Mouse (Mus musculus) spleen, adult 2 months (tissue): ENCODE results near the gene Hist2h2aa1. TPM values are rescaled to one million over a fixed set of nuclear protein-coding genes. Genes with fewer than 3 reads are reported as not detected.
"Not testable (repeated sequence)": the region's sequence is repeated elsewhere in the genome, so short reads cannot be mapped to it uniquely, and the experiment has no call there.

Experiments
- DNase-seq, 2 experiments: peaks; one replicate each; pipeline versions ENCODE4 v3.0.0 to v3.0.0-alpha.2; 2012 to 2021; ENCODE audit warnings: low spot score in 2 of 2, low read depth in 1 of 2
- H3K27ac ChIP-seq: fragments of 200-500 bp; 2 replicates; pipeline ENCODE4 v1.5.1; 2012; ENCODE audit warnings: low read length, inconsistent platforms; ENCODE audit not compliant: insufficient read depth
- H3K27me3 ChIP-seq: fragments of 200-500 bp; 2 replicates; pipeline ENCODE4 v1.6.1; 2012; ENCODE audit warnings: mild to moderate bottlenecking, moderate library complexity, low read length, inconsistent platforms; ENCODE audit not compliant: control insufficient read depth, insufficient read depth
- H3K36me3 ChIP-seq: fragments of 200-500 bp; 2 replicates; pipeline ENCODE4 v1.6.1; 2012; ENCODE audit warnings: mild to moderate bottlenecking, low read length, inconsistent platforms; ENCODE audit not compliant: control insufficient read depth, insufficient read depth
- H3K4me1 ChIP-seq: fragments of 200-500 bp; 2 replicates; pipeline ENCODE4 v1.6.1; 2011; ENCODE audit warnings: inconsistent platforms; ENCODE audit not compliant: control insufficient read depth, insufficient read depth, insufficient read length
- H3K4me3 ChIP-seq: fragments of 200-500 bp; 2 replicates; pipeline ENCODE4 v1.5.1; 2011; ENCODE audit warnings: mild to moderate bottlenecking, inconsistent platforms; ENCODE audit not compliant: insufficient read depth, insufficient read length; ENCODE audit errors: extremely low read depth
- CTCF ChIP-seq: fragments of 200-500 bp; IDR thresholded peaks from 2 replicates; pipeline ENCODE4 v1.5.1; 2011; ENCODE audit warnings: mild to moderate bottlenecking, inconsistent platforms; ENCODE audit not compliant: insufficient read depth, insufficient read length, insufficient replicate concordance; ENCODE audit errors: extremely low read depth
- POLR2A ChIP-seq: fragments of 200-500 bp; IDR thresholded peaks from 2 replicates; pipeline ENCODE4 v1.6.1; 2011; ENCODE audit warnings: low read depth, low read length, inconsistent platforms
- WGBS: fragments of 180-500 bp; shearing (Covaris S2); methylation state at CpG from one replicate; pipeline ENCODE4 v1.1.7; 2018; 5-methylcytosine and 5-hydroxymethylcytosine counted together
- polyA plus RNA-seq: library from polyadenylated mRNA; depleted of rRNA; stranded (reverse); fragments of >200 nt; gene quantifications from 2 replicates; pipeline ENCODE4 v1.2.3, GENCODE M21; 2012

Gene Hist2h2aa1
- polyA plus RNA-seq, 1 experiment = 95.6 TPM

DNA sequence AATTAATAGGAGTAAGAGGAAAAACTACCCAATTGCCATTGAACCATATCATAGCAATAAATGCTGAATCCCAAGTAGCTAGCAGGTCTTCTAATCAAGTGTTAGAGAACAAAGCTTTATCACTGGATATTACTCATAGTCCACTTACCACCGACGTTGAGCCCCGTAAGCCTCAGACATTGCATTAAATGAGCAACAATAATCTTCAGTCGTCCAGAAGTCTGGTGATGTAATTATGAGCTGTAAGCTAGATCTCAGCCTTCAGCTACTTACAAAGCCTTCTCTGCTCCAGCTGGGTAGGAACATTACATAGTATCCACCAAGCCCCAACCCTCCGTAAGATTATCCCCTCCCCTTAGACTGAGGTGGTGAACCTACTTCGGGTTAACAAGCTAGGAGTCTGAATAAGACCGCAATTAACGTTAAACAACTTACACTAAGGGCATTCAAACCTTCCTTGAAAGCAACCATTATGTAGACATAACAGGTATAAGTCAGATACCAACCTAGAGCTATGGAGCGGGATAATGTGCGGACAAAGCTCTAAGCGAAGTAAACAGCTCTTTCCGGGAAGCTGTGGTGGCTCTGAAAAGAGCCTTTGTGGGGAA, 7.3 kb upstream of the Hist2h2aa1 start:
- H3K27me3 ChIP-seq = no peaks in the 10 kb centered on the region
- H3K4me3 ChIP-seq = no peak overlapping the region
- H3K36me3 ChIP-seq = no peaks in the 10 kb centered on the region
- WGBS = 6% methylated on average over 12 of the region's 12 CpGs
- no peak overlapping the region for H3K27ac ChIP-seq
- DNase-seq = no peak
- TF ChIP-seq CTCF = no peak
- TF ChIP-seq POLR2A = no peak
- H3K4me1 ChIP-seq = peaks cover 2% of the 10 kb centered on the region; the same call in 1 of the 2 replicates

DNA sequence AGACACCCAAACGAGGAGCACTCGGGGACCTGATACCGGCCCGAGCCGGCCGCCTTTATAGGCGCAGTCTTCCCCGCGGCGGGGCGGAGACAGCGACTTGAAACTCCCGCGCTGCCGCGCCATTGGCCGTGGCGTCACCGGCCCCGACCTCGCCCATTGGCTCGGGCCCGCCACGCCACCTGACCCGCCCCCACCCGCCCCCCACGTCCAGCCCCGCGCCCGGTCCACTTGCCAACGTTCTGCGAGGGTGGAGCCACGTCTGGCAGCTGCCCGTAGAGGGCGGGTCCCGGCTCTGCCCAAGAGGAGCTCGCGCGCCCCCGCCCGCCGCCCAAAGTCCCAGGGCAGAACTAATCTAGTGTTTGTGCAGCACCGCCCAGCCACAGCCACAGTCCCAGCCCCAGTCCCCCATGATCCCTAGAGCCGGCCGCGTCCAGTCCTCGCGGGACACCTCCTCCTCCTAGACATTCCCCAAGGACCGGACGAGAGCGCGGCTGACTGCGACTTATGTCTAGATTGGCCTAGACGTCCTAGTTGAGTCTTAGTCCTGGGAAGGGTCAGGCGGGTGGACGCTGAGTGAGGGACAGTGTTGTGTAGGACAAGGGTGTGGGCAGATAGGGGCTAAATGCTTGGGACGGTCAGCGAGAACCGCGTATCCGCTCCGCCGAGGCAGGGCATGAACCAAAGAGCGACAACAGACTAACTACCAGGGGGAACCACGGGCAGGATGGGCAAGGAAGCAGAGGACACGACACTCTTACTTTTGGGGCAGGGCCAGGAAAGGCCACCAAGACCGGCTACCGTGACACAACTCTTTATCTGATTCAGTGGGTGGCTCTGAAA, 6.1 kb upstream of the Hist2h2aa1 start, which contains the start of gene Hist2h3c2:
Gene Hist2h3c2, minus strand, starts transcription at position 174 of the 840 bp plus-strand sequence.
- H3K4me1 ChIP-seq, H3K36me3 ChIP-seq, DNase-seq, H3K27me3 ChIP-seq: not testable (repeated sequence)
- peak within 1 kb of the TSS; percentile 65 for H3K4me3 ChIP-seq
- WGBS = 0% methylated on average over 12 of the region's 68 CpGs
- H3K27ac ChIP-seq = peak within 1 kb of the TSS; percentile 82

GRCm38 (mm10) chr3:96239949-96240798, 5.1 kb upstream of the Hist2h2aa1 start, which contains the start of gene Hist2h2aa2:
TSS of gene Hist2h2aa2 (minus strand) at chr3:96240276.
- H3K27me3 ChIP-seq, H3K4me1 ChIP-seq, H3K36me3 ChIP-seq: not testable (repeated sequence)
- Histone ChIP-seq H3K27ac (peak within 1 kb of the TSS; percentile 94), H3K4me3 (peak within 1 kb of the TSS; percentile 65)
- WGBS = 3% methylated on average over 45 of the region's 85 CpGs
- peak in 1 of 2 experiments; percentile 92 for DNase-seq

GRCm38 (mm10) chr3:96240799-96241197, 4.5 kb upstream of the Hist2h2aa1 start:
- H3K27me3 ChIP-seq = no peaks in the 10 kb centered on the region
- H3K4me3 ChIP-seq = no peak overlapping the region; the same call in 1 of the 2 replicates
- 87% methylated on average over 9 of the region's 9 CpGs for WGBS
- H3K4me1 ChIP-seq = peaks cover 9% of the 10 kb centered on the region; the same call in 1 of the 2 replicates
- H3K36me3 ChIP-seq = no peaks in the 10 kb centered on the region
- H3K27ac ChIP-seq = peak overlapping the region; percentile 74
- DNase-seq = no peak
- no peak for TF ChIP-seq CTCF
- TF ChIP-seq POLR2A = no peak

- no peak for DNase-seq
- Histone ChIP-seq H3K36me3 (no peaks in the 10 kb centered on the region), H3K27me3 (no peaks in the 10 kb centered on the region), H3K4me3 (no peak overlapping the region; the same call in 1 of the 2 replicates), H3K27ac (peak overlapping the region; percentile 98), H3K4me1 (peaks cover 9% of the 10 kb centered on the region; the same call in 1 of the 2 replicates)
- TF ChIP-seq POLR2A (no peak), CTCF (no peak)
- 64% methylated on average over 7 of the region's 7 CpGs for WGBS
Observed at GRCm38 (mm10) chr3:96243921-96244572, 1.2 kb upstream of the Hist2h2aa1 start.

DNA sequence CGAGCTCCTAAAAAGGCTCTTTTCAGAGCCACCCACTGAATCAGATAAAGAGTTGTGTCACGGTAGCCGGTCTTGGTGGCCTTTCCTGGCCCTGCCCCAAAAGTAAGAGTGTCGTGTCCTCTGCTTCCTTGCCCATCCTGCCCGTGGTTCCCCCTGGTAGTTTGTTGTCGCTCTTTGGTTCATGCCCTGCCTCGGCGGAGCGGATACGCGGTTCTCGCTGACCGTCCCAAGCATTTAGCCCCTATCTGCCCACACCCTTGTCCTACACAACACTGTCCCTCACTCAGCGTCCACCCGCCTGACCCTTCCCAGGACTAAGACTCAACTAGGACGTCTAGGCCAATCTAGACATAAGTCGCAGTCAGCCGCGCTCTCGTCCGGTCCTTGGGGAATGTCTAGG, 721 bp downstream of the Hist2h2aa1 start:
- Histone ChIP-seq H3K27ac (peak overlapping the region; percentile 89), H3K4me3 (peak overlapping the region; percentile 60; the same call in 1 of the 2 replicates)
- not testable (repeated sequence) for H3K36me3 ChIP-seq, H3K27me3 ChIP-seq, DNase-seq, H3K4me1 ChIP-seq
- under 1% methylated on average over 11 of the region's 21 CpGs for whole genome bisulfite sequencing

- WGBS = 0% methylated on average over 10 of the region's 47 CpGs
- not testable (repeated sequence) for H3K36me3 ChIP-seq, DNase-seq, H3K4me1 ChIP-seq, H3K27me3 ChIP-seq
- peak within 1 kb of the TSS; percentile 60; the same call in 1 of the 2 replicates for H3K4me3 ChIP-seq
- H3K27ac ChIP-seq = peak within 1 kb of the TSS; percentile 89
Observed at GRCm38 (mm10) chr3:96246427-96246856, 1.1 kb downstream of the Hist2h2aa1 start, which contains the start of gene Hist2h3c1. TSS of gene Hist2h3c1 (plus strand) at chr3:96246685.
